Mouse (Mus musculus) cortical plate, adult 2 months (tissue): ENCODE results near the gene AC124502.3. TPM values are rescaled to one million over a fixed set of nuclear protein-coding genes. Genes with fewer than 3 reads are reported as not detected.
A peak's percentile ranks its signal among the peaks of the same experiment; 100 is the strongest.

Experiments used
- H3K27ac ChIP-seq: fragments of 200-500 bp; 2 replicates; pipeline ENCODE4 v1.5.1; 2012; ENCODE audit warnings: low read length, control low read depth, inconsistent platforms; ENCODE audit not compliant: insufficient read depth
- H3K4me1 ChIP-seq: fragments of 200-500 bp; 2 replicates; pipeline ENCODE4 v1.6.1; 2011; ENCODE audit warnings: low read length; ENCODE audit not compliant: control insufficient read depth, insufficient read depth
- H3K4me3 ChIP-seq: fragments of 200-500 bp; 2 replicates; pipeline ENCODE4 v1.5.1; 2011; ENCODE audit warnings: mild to moderate bottlenecking, low read length, control low read depth; ENCODE audit not compliant: insufficient read depth
- CTCF ChIP-seq: fragments of 200-500 bp; IDR thresholded peaks from 2 replicates; pipeline ENCODE4 v1.5.1; 2011; ENCODE audit warnings: mild to moderate bottlenecking, control low read depth, low read length; ENCODE audit not compliant: insufficient read depth; ENCODE audit errors: extremely low read depth
- POLR2A ChIP-seq: fragments of 200-500 bp; IDR thresholded peaks from 2 replicates; pipeline ENCODE4 v1.6.1; 2011; ENCODE audit warnings: mild to moderate bottlenecking, low read length, control low read depth; ENCODE audit not compliant: insufficient read depth; ENCODE audit errors: extremely low read depth
- polyA plus RNA-seq: library from polyadenylated mRNA; depleted of rRNA; stranded (reverse); fragments of >200 nt; gene quantifications from 2 replicates; pipeline ENCODE4 v1.2.3, GENCODE M21; 2012

AC124502.3 gene
- polyA plus RNA-seq, 1 experiment: 4.8 TPM

DNA sequence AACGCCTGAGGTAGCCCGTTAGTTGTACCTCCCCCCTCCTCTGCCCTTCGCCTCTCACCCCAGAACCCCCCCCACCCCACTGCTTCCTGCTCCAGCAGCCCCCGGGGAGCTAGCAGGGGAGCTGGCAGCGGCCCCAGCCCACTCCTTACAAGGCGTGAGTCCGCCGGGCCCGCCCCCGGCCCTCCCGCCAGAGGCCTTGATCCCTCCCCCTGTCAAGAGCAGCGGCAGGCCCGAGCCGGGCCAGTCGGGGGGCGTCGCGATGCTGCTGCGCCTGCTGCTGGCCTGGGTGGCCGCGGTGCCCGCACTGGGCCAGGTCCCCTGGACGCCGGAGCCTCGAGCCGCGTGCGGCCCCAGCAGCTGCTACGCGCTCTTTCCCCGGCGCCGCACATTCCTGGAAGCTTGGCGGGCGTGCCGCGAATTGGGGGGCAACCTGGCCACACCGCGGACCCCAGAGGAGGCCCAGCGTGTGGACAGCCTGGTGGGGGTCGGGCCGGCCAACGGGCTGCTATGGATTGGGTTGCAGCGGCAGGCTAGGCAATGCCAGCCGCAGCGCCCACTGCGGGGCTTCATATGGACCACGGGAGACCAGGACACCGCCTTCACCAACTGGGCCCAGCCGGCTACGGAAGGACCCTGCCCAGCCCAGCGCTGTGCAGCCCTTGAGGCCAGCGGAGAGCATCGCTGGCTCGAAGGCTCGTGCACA lies 29.3 kb downstream of the AC124502.3 start, which contains the start of gene Cd248:
Gene Cd248 (plus strand): TSS at position 212 of the 703 bp plus-strand sequence.
- no peaks in the 10 kb centered on the region for H3K4me1 ChIP-seq
- no peak within 1 kb of the TSS for H3K27ac ChIP-seq
- peak within 1 kb of the TSS; percentile 24 for H3K4me3 ChIP-seq
- TF ChIP-seq POLR2A: no peak
- TF ChIP-seq CTCF: no peak

DNA sequence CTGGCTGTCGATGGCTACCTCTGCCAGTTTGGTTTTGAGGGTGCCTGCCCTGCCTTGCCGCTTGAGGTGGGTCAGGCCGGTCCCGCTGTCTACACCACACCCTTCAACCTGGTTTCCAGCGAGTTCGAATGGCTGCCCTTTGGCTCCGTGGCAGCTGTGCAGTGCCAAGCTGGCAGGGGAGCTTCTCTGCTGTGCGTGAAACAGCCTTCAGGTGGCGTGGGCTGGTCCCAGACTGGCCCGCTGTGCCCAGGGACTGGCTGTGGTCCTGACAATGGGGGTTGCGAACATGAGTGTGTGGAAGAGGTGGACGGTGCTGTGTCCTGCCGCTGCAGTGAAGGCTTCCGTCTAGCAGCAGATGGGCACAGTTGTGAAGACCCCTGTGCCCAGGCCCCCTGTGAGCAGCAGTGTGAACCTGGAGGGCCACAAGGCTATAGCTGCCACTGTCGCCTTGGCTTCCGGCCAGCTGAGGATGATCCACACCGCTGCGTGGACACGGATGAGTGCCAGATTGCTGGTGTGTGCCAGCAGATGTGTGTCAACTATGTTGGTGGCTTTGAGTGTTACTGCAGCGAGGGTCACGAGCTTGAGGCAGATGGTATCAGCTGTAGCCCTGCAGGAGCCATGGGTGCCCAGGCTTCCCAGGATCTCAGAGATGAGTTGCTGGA lies 30.0 kb downstream of the AC124502.3 start:
- TF ChIP-seq CTCF (no peak), POLR2A (no peak)
- peak overlapping the region; percentile 24 for H3K4me3 ChIP-seq
- no peak overlapping the region for H3K27ac ChIP-seq
- H3K4me1 ChIP-seq: no peaks in the 10 kb centered on the region

DNA sequence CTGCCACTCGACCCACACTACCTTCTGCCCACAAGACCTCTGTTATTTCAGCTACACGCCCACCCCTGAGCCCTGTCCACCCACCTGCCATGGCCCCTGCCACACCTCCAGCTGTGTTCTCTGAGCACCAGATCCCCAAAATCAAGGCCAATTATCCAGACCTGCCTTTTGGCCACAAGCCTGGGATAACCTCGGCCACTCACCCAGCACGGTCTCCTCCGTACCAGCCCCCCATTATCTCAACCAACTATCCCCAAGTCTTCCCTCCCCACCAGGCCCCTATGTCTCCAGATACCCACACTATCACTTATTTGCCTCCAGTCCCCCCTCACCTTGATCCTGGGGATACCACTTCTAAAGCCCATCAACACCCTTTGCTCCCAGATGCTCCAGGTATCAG lies 30.8 kb downstream of the AC124502.3 start:
- TF ChIP-seq CTCF: no peak
- TF ChIP-seq POLR2A: no peak
- no peaks in the 10 kb centered on the region for H3K4me1 ChIP-seq

DNA sequence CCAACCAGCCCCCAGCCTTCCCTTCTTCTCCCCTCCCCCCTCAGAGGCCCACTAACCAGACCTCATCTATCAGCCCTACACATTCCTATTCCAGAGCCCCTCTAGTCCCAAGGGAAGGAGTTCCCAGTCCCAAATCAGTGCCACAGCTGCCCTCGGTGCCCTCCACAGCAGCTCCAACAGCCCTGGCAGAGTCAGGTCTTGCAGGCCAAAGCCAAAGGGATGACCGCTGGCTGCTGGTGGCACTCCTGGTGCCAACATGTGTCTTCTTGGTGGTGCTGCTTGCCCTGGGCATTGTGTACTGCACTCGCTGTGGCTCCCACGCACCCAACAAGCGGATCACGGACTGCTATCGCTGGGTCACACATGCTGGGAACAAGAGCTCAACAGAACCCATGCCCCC lies 31.3 kb downstream of the AC124502.3 start:
- TF ChIP-seq POLR2A: no peak
- no peak for TF ChIP-seq CTCF
- H3K4me3 ChIP-seq: no peak overlapping the region
- H3K27ac ChIP-seq: no peak overlapping the region
- no peaks in the 10 kb centered on the region for H3K4me1 ChIP-seq

More for the DNA sequence above, 30.8 kb downstream of the AC124502.3 start:
- Histone ChIP-seq H3K4me3 (no peak overlapping the region), H3K27ac (no peak overlapping the region)

DNA sequence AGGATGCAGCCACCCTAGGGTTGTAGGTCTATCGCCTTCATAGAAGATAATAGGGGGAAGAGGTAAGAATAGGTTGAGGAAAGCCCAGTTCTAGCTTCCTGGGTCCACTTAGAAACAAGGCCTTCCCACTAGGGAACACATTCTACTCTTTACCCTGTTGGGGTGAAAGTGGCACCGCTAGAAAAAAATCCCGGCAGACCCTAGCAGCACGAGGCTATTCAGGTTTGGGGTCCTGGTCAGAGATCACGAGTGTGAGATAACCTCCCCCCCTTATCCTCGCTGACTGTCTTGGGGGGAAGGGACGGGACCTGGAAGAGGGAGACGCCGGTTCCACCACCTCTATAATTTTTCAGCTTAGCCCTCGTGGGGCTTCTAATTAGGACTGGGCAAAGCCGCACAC lies 32.4 kb downstream of the AC124502.3 start:
- TF ChIP-seq POLR2A: no peak
- no peak for TF ChIP-seq CTCF
- H3K4me1 ChIP-seq: no peaks in the 10 kb centered on the region
- H3K27ac ChIP-seq: no peak overlapping the region
- no peak overlapping the region; the same call in 1 of the 2 replicates for H3K4me3 ChIP-seq

DNA sequence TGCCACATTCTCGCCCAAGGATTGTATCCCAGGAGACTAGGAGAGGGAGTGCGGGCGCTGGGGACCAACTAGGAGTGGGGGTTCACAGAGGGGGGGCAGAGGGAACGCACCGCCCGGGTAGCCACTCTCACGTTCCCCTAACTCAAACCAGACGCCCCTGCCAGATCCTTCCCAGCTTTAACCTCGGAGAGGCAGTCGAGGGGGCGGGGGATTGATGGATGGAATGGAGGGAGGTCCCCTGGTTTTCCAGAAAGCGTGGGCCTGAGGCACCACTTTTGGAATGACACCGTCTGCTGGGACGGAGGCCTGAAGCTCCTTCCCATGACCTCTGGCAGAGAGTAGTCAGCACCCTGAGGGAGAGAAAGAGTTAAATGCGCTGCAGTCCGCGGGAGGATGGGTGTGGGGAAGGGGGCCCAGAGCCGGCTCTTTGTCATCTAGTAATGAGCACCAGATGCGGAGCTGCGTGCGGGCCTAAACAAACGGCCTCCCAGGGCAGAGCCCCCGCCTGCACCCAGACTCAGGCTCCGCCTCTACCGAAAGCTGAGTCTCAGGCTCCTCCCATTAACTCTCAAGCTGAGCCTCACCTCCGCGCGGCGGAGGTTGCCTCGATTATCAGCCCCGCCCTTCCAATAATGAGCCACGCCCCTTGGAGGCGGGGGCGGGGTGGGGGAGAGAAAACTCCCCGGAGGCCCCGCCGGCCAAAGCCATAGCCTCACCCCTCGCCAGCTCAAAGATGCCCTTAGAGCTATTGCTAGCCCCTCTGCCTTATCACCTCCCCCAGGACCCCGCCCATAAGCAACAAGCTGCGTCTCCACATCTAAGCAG lies 33.1 kb downstream of the AC124502.3 start:
- Histone ChIP-seq H3K4me1 (no peaks in the 10 kb centered on the region), H3K27ac (no peak overlapping the region), H3K4me3 (peak overlapping the region; percentile 34)
- TF ChIP-seq POLR2A (no peak), CTCF (no peak)

DNA sequence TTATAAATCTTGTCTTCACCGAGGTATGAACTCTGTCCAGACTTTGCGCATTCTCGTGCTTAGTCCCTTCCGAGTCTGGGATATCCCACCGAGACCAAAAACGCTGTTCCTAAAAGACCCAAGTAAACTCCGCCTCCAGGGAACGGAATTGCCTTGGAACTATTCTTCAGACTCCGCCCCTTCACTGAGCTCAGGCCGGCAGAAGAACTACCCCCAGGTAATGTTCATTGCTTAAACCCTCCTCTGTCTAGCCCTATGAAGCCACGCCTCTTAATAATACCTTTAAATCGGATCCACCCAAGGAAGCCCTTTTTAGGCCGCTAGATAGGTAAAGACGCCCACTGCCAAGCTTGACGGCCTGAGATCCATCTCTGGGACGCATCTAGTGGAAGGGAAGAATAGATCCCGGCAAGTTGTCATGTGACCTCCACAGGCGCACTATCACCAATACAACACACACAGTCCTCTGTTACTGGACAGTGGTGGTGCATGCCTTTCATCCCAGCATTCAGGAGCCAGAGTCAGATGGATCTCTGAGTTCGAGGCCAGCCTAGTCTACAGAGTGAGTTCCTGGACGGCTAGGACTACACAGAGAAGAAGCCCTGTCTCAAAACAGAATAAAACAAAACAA lies 33.8 kb downstream of the AC124502.3 start:
- Histone ChIP-seq H3K27ac (no peak overlapping the region), H3K4me3 (peak overlapping the region; percentile 34), H3K4me1 (no peaks in the 10 kb centered on the region)
- TF ChIP-seq POLR2A (no peak), CTCF (no peak)

DNA sequence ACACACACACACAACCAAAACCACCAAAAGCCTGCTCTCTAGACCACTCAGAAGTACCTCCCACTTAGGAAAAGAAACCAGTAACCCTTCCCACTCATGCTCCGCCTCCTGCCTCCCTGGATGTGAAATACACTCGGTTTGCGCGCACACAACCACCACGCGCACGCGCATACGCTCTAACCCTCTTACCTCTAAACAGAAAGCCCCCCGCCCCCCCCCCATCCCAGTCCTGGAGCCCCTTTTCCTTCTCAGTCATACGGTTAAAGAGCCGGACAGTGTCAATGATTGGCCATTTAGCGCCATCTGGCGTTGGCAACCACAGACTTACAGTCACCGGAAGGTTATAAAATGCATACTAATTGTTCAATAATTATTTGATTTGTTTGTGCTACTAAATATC lies 34.3 kb downstream of the AC124502.3 start:
- no peak overlapping the region for H3K4me3 ChIP-seq
- no peak overlapping the region for H3K27ac ChIP-seq
- no peaks in the 10 kb centered on the region for H3K4me1 ChIP-seq
- TF ChIP-seq CTCF (peak; percentile 51), POLR2A (no peak)

DNA sequence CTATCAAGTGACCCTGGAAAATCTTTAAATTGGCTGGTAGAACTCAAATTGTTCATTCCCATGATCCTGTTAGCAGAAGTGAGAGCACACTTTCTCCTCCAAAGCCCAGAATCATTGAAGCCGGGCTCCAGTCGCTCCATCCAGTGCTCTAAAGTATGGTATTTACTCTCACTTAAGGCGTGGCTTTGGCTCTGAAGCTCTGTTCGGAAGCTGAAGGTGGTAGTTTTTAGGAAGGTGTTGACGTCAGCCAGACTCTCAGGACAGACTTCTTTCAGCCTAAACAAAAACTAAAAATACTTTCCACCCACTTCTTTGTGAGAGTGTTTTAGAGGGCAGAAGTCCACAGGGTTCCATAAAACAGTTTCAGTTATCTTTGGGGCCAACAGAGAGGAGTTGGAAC lies 34.8 kb downstream of the AC124502.3 start:
- TF ChIP-seq CTCF (no peak), POLR2A (no peak)
- no peak overlapping the region for H3K27ac ChIP-seq
- H3K4me3 ChIP-seq: no peak overlapping the region
- H3K4me1 ChIP-seq: no peaks in the 10 kb centered on the region
